Mouse (Mus musculus) gastrocnemius, postnatal 25 days (tissue): ENCODE data around the gene Zfp970. TPM values are rescaled to one million over a fixed set of nuclear protein-coding genes. Genes with fewer than 3 reads are reported as not detected.
A peak's percentile ranks its signal among the peaks of the same experiment; 100 is the strongest.
"Not testable (repeated sequence)": the region's sequence is repeated elsewhere in the genome, so short reads cannot be mapped to it uniquely, and the experiment has no call there.

ENCODE experiments used
- DNase-seq: peaks from one replicate; pipeline ENCODE4 v3.0.0; 2022
- long read RNA-seq, 2 experiments: library from polyadenylated mRNA; stranded (forward); transcript quantifications; one replicate each; pipeline ENCODE4 v2.0.0; 2021
- total RNA-seq, 2 experiments: library from RNA; stranded (reverse); gene quantifications; 1 replicate in 1 of 2; 2 replicates in 1 of 2; pipeline ENCODE4 v1.2.3; 2021

The Zfp970 gene
- total RNA-seq: 10 to 100 TPM; 28.5 to 35.5 TPM
- long read RNA-seq, experiment 1, transcript Zfp970-201 (4 exons, 794 nt): major isoform, 8 of 28 reads
- long read RNA-seq, experiment 1, partial matches to known transcripts: 11 of 28 reads
- long read RNA-seq, experiment 1, other reads (novel, unspliced or antisense): 7 of 28 reads
- long read RNA-seq, experiment 2, transcript Zfp970-201 (4 exons, 794 nt): major isoform, 10 of 23 reads
- long read RNA-seq, experiment 2, partial matches to known transcripts: 5 of 23 reads
- long read RNA-seq, experiment 2, other reads (novel, unspliced or antisense): 7 of 23 reads

DNA sequence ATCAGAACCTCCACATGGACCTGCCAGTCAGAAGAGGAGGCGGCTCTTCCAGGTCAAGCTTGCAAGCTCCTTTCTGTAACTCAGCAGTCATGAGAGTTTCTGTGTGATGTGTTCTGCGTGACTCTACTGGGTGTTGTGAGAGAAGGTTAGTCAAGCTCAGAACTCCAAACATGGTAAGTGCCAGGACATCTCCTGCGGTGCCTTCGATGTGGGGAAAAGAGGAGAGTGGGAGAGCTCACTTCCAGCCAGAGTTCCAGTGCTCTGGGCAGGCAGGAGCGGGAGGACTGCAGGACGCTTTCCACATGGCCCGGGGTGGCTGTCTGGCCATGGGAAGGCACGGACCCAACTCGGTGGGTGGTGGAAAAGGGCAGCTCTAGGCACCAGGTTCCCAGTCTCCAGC is at the start of gene Zfp970:
Zfp970 (plus strand) TSS at position 58 of the 400 bp plus-strand sequence.
- peak; percentile 10 for DNase-seq

DNA sequence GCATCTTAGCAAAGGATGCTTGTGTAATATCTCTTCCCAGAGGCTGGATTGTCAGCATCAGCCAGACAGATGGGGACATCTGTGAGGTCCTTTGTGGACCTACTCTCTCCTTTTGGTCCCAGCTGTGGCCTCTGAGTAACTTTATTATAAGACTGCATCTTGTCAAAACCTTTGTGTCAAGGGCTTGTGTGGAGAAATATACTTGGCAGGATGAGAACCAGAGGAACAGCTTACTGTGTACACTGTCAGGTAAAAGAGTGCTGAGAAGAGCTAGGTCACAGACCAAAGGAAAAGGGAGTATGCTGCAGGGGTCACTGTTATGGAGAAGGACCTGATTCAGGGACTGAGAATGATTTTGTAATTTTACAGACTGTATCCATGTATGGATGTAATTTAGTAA is 3.7 kb downstream of the Zfp970 start:
- DNase-seq: not testable (repeated sequence)

DNA sequence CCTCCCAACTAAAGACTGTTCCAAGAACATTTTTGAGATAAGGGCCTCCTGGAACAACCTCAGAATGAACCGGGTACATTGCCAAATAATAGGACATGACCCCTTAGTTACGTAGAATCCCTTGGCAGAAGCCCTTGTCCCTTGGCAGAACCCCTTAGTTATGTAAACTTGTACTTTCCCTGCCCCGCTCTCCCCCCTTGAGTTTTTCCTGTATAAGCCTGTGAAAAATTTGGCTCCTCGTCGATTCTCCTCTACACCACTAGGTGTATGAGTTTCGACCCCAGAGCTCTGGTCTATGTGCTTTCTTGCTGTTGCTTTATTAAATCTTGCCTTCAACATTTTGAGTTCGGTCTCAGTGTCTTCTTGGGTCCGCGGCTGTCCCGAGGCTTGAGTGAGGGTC is 7.7 kb downstream of the Zfp970 start:
- not testable (repeated sequence) for DNase-seq

DNA sequence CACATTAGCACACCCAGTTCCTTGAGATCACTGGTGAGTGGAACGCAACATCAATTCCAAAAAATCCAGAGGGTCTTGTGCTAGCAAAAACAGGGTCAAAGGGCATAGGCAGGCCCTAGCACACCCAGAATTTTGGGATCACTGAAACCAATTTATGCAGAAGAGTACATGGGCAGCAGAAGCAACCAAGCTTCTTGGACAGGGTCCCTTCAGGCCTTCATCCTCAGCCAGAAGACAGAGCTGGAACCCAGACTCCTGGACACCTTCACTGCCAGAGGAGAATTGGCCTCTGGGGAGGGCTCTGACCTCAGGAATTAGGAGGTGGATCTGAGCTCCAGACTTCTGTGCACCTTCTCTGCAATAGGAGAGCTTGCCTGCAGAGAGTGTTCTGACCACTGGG is 17.4 kb downstream of the Zfp970 start:
- DNase-seq: not testable (repeated sequence)

DNA sequence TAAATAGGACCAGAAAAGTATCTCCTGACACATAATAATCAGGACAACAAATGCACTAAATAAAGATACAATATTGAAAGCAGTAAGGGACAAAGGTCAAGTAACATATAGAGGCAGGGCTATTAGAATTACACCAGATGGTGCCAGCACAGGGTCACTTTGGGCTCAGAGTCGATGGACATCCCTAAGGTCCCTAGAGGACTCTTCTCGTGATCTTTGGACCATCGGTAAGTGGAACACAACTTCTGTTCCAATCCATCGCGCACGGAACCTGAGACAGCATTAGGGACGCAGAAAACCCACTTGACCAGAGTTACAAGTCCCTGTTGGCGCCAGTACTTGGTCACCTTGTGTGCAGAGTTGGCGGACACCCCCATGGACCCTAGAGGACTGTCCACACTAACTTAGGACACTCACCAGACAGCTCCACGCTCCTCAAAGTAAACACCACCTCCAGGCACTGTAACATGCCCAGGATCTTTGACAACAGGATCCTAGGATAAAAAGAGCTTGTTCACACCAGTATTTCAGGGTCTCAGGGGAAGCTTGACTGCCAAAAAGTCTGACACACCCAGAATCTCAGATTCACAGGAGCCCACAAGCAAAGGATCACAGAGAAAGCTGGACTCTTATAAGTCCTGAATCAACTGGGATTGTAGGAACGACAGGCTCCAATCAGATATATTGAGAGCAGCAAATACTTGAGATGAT is 18.9 kb downstream of the Zfp970 start:
- not testable (repeated sequence) for DNase-seq

DNA sequence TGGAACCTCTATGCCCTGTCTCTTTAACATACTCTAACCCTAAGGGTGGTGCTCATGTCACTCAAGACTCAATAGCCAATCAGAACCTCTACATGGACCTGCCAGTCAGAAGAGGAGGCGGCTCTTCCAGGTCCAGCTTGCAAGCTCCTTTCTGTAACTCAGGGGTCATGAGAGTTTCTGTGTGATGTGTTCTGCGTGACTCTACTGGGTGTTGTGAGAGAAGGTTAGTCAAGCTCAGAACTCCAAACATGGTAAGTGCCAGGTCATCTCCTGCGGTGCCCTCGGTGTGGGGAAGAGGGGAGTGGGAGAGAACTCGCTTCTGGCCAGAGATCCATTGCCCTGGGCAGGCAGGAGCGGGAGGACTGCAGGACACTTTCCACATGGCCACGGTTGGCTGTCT is 33.5 kb downstream of the Zfp970 start, which contains the start of gene Gm14403:
Gm14403 (plus strand) TSS at position 149 of the 400 bp plus-strand sequence.
- DNase-seq: peak; percentile 49

DNA sequence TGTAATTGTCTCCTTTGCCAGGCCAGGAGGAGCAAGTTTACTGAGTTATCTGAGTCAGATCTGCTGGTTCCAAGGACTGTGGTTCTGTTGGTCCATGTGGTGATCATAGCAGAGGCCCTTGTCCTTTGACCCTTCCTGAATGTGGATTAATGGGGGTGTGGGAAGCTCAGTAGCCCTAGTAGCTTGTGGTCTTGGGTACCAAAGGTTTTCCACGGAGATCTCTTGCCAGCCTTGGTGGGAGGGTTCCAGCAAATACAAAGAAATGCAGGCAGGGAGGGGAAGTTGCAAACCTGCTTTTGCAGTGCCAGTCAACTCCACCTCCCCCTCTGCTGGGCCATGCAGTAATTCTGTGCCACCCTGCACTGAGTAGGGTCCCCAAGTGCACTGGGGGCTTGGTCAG is 34.6 kb downstream of the Zfp970 start:
- DNase-seq: not testable (repeated sequence)

DNA sequence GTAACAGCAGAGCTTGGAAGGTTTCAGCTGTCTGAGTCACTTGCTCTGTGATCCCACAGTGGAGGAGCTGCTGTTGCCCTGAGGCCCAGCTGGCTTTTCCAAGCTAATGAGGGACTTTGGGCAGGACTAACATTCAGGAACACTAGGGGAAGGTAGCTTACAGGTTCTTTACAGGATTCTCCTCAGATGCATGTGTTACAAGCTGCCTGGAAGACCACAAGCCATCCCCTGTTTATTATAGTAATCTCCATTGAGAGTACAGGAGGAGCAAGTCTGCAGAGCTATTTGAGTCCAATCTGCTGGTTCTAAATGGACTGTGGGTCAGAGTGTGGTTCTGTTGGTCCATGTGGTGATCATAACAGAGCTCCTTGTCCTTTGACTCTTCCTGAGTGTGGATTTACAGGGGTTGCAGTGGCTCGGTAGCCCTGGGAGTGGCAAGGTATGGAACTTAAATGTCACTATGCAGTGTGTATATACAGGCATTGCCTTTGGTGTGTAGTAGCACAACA is 40.7 kb downstream of the Zfp970 start:
- DNase-seq: not testable (repeated sequence)

DNA sequence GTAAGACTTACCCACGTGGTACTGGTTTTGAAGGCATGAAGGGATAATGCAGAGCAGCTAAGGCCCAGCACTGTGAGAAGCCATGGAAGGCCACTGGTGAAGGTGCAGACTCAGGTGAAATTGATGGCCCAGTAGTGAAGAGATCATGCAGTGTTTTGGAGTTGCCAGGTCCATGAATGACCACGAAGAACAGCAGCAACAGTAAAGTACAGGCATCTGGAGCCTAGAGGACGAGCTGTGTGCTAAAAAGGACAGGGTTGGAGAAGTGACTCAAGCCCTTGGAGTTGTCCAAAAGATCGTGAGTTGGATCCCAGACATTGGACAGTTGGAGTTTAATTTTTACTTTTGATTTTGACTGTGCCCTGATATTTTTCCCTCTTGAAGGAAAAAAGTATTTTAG is 46.8 kb downstream of the Zfp970 start:
- not testable (repeated sequence) for DNase-seq

DNA sequence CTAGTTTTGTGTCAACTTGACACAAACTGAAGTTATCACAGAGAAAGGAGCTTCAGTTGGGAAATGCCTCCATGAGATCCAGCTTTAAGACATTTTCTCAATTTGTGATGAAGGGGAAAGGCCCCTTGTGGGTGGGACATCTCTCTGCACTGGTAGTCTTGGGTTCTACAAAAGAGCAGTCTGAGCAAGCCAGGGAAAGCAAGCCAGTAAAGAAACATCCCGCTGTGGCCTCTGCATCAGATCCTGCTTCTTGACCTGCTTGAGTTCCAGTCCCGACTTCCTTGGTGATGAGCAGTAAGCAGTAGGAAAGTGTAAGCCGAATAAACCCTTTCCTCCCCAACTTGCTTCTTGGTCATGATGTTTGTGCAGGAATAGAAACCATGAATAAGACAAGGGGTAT is 47.4 kb downstream of the Zfp970 start:
- DNase-seq: not testable (repeated sequence)

DNA sequence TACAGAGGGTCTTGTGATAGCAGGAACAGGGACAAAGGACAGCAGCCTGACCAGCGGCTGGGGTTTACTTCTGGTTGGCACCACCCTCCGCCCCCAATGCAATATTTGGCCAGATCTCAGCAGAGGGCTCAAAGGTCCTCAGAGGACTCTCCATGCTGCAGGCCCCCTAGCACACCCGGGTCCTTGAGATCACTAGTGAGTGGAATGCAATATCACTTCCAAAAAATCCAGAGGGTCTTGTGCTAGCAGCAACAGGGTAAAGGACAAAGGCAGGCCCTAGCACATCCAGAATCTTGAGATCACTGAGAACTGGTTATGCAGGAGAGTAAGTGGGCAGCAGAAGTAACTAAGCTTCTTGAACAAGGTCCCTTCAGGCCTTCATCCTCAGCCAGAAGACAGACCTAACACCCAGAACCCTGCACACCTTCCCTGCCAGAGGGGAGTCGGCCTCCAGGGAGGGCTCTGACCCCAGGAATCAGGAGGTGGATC is 49.5 kb downstream of the Zfp970 start:
- not testable (repeated sequence) for DNase-seq

DNA sequence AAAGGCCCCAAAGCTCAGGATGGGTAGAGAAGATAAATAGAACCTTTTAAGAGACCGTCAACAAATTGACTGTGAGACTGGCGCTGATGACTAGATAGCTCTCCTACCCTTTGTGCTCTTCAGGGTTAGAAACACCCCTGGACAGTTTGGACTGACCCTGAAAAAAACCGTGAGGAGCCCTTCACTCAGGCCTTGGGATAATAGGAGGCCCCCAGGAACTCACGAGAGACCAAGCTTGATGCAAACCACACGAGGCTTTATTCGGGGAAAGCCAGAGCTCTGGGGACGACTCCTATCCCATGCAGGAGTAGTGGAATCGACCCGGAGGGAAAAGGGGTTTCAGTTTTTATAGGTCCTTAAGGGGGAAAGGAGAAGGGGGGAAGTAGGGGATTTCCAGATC is 53.2 kb downstream of the Zfp970 start:
- DNase-seq: not testable (repeated sequence)

DNA sequence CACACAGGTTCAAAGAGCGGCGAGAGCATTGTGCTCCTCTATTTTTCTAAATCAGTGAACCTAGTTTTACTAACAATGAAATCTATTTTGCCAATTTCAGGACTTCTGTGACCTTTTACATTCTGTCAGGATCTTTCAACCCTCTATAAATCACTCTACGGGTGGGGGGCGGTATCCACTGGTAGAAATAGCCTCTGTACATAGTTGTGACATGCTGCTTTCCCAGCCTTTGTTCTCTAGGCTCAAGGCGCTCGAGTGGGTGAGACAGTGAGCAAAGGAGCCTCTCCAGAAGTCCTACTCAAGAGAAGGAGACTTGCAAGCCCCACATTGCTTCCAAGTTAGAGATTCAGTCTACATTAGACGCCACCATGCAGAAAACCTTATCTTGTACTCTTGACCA is 53.8 kb downstream of the Zfp970 start:
- not testable (repeated sequence) for DNase-seq

DNA sequence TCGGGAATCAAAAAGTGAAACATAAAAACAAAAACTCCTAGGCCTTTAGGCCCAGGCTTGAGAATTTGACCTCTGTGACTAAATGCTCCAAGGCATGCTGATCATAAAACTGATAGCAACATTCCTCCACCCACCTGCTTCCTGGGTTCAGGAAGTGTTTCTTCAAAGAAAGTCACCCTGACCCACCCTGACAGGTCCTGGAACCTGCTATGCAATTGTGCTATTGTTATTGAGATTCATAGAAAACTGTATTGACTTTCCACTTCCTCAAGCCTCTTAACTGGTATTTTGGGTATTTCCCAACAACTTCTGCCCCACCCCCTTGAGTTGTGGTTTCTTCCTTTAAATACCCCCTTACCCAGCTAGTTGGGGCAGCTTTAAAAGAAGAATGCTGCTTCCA is 54.4 kb downstream of the Zfp970 start:
- DNase-seq: not testable (repeated sequence)

DNA sequence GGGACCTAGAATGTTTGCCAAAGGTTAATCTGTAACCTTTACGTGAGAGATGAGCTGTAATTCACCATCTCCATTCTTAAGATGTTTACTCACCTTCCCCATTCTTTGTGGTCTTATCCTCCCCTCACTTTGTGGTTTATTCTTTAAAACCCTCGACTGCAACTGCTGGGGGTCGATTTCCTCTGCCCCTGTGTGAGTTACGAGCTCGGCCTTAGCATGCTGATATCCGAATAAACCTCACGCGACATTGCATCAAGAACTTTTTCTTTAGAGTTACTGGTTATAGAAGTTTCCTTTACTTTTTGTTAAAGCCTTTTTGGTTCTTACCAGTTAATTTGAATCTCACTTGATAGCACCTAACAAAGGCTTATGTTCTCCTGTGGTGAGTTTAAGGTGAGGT is 55.5 kb downstream of the Zfp970 start:
- DNase-seq: no peak

DNA sequence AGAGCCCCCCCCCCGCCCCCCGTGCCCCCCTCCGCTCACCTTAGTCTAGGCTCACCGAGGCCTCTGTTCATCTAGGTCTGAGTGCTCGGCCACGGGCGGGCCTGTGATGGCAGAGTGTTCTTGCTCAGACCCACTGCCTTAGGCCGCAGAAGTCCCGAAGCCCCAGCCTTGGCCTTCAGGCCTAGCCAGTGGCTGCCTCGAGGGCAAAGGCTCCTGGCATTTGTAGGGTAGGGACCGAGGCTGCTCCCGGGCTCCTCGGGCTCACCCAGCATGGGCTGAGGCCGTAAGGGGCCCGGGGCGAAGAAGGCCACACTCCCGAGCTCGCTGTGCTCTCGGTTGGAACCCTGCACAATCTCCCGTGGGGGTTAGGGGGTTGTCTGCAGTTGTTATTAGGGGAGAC is 58.5 kb downstream of the Zfp970 start:
- peak; percentile 23 for DNase-seq

DNA sequence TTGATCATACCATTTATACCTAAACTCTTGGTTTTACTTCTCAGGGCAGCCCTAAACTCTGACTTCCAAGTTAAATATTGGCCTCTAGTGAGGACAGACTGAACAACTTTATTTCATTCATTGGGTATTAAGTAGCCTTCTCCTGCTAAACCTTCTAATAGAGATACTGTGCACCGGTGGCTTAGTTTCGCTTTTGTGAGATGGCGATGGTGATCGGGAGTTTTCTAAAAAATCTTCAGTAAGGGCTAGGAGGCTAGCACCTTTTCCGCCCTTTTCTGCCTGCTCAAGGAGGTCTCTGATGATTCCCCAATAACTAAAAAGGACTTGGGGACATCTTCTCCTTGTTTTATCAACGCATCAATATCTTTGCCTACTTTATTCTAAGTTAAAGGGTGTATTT is 59.1 kb downstream of the Zfp970 start:
- DNase-seq: not testable (repeated sequence)

DNA sequence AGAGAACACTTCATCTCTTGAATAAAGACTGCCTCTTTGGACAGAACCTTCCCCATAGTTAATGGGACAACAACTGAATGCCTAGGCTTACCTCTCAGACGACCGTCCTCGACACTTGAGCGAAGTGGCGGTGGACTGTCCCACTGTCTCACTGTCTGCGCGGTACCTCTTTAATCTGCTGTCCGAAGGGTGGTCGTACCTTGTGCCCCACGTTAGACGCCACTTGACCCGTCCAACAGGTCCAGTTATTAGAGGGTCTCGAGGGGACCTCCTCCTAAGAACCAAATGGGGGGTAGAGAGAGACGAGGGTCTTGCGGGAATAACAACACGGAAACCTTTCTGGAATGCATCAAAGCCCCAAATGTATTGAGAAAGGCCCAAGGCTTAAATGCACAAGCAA is 59.6 kb downstream of the Zfp970 start:
- not testable (repeated sequence) for DNase-seq

Other genes starting within 250 kb of the Zfp970 start
- gene Gm14409, start 197.7 kb upstream of the Zfp970 start, total RNA-seq: under 1 TPM; 0.51 to 0.54 TPM
- gene Gm14412, start 140.4 kb upstream of the Zfp970 start, total RNA-seq: 1 to 10 TPM; 1.2 to 1.6 TPM
- 1 to 10 TPM; 9.4 to 9.9 TPM for gene Gm14418, start 66.4 kb upstream of the Zfp970 start, total RNA-seq
- 10 to 100 TPM; 24.8 to 29.1 TPM for gene Gm14403, start 33.5 kb downstream of the Zfp970 start, total RNA-seq
- gene Gm14406, start 113.5 kb downstream of the Zfp970 start, total RNA-seq: not detected